Mouse (Mus musculus) heart, embryonic 15.5 days (tissue): ENCODE measurements around the gene Tomm40l. TPM values are rescaled to one million over a fixed set of nuclear protein-coding genes. Genes with fewer than 3 reads are reported as not detected.

Experiments
- ATAC-seq: fragments of 200-750 bp; cut with Nextera tagmentation; replicated peaks from 2 replicates; pipeline ENCODE4 v1.8.0; 2017; ENCODE audit warnings: low read depth, moderate TSS enrichment; ENCODE audit not compliant: insufficient number of reproducible peaks, insufficient read depth, low FRiP score
- H3K27ac ChIP-seq: fragments of 300-500 bp; sonication (generic); 2 replicates; pipeline ENCODE4 v1.5.1; 2015; ENCODE audit warnings: mild to moderate bottlenecking, inconsistent platforms
- H3K27me3 ChIP-seq: fragments of 300-500 bp; sonication (generic); 2 replicates; pipeline ENCODE4 v1.6.1; 2015; ENCODE audit warnings: inconsistent platforms
- H3K36me3 ChIP-seq: fragments of 300-500 bp; sonication (generic); 2 replicates; pipeline ENCODE4 v1.6.1; 2015; ENCODE audit warnings: mild to moderate bottlenecking, inconsistent platforms
- H3K4me1 ChIP-seq: fragments of 300-500 bp; sonication (generic); replicated peaks from 2 replicates; pipeline ENCODE4 v1.6.1; 2015; ENCODE audit warnings: inconsistent platforms
- H3K4me2 ChIP-seq: fragments of 300-500 bp; sonication (generic); 2 replicates; pipeline ENCODE4 v1.6.1; 2015; ENCODE audit warnings: inconsistent platforms, mild to moderate bottlenecking, moderate library complexity
- H3K4me3 ChIP-seq: fragments of 300-500 bp; sonication (generic); 2 replicates; pipeline ENCODE4 v1.5.1; 2015; ENCODE audit warnings: mild to moderate bottlenecking, inconsistent platforms
- H3K9ac ChIP-seq: fragments of 300-500 bp; sonication (generic); 2 replicates; pipeline ENCODE4 v1.6.1; 2015; ENCODE audit warnings: mild to moderate bottlenecking, inconsistent platforms
- H3K9me3 ChIP-seq: fragments of 300-500 bp; sonication (generic); replicated peaks from 2 replicates; pipeline ENCODE4 v1.6.1; 2016; ENCODE audit warnings: inconsistent platforms
- WGBS: fragments of 180-500 bp; shearing (Covaris S2); methylation state at CpG from one replicate; pipeline ENCODE4 v1.1.7; 2015; ENCODE audit warnings: mixed read lengths; 5-methylcytosine and 5-hydroxymethylcytosine counted together
- polyA plus RNA-seq: library from polyadenylated mRNA; unstranded; fragments of >200 nt; fragmentation: Nextera tagmentation; extraction: Ambion mirVana; gene quantifications from 2 replicates; pipeline ENCODE4 v1.2.1, GENCODE M21; 2015

Gene Tomm40l
- polyA plus RNA-seq, 1 experiment from 2014 or later = 55.6 TPM

- no peaks in the 10 kb centered on the region for H3K36me3 ChIP-seq
- peak overlapping the region; percentile 95 for H3K27ac ChIP-seq
- peak overlapping the region; percentile 44 for H3K9ac ChIP-seq
- H3K9me3 ChIP-seq = no peaks in the 10 kb centered on the region
- no peak overlapping the region for H3K4me3 ChIP-seq
- 9% methylated on average over 8 of the region's 8 CpGs for WGBS
- peaks cover 60% of the 10 kb centered on the region for H3K4me1 ChIP-seq
- peak overlapping the region; percentile 51 for H3K4me2 ChIP-seq
- no peaks in the 10 kb centered on the region; the same call in 1 of the 2 replicates for H3K27me3 ChIP-seq
- peak; percentile 71 for ATAC-seq
Observed at GRCm38 (mm10) chr1:171189046-171189445, 33.3 kb downstream of the Tomm40l start.

DNA sequence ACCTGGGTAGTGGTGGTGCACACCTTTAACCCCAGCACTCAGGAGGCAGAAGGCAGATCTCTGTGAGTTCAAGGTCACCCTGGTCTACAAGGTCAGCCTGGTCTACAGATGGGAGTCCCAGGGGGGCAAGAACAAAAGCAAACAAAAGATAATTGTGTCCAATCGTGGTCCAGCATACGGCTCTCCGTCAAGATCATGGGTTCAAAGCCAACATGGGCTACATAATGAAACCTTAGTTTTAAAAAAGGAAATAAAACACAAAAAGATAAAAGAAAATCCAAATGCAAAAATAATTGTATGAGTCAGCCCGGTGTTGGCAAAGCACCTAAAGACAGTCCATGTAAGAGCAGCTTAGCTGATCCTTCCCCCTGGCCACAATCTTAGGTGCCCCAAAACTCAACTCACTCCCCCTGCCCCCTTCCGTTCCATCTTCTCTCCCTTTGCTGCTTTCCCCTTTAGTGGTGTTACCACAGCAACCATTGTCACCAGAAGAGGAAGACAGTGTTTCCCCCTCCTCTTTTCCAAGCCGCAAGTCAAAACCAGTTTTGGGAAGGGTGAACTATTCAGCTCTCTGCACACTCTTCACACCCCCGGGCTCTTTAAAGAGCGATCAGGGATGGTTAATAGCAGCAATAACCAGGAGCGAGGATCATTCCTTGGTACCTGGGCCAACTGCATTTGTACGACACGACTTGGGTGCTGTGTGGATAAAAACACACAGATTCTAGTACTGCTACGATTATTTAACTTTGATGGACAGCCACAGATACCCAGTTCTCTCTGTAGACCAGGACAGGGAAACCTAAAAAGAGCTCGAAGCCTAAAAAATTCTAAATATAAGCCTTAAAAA is 34.2 kb downstream of the Tomm40l start:
- H3K4me2 ChIP-seq = no peak overlapping the region
- WGBS = 68% methylated on average over 13 of the region's 13 CpGs
- H3K36me3 ChIP-seq = no peaks in the 10 kb centered on the region
- H3K4me3 ChIP-seq = no peak overlapping the region
- no peaks in the 10 kb centered on the region; the same call in 1 of the 2 replicates for H3K27me3 ChIP-seq
- no peaks in the 10 kb centered on the region for H3K9me3 ChIP-seq
- no peak for ATAC-seq
- H3K4me1 ChIP-seq = peaks cover 57% of the 10 kb centered on the region
- peak overlapping the region; percentile 95 for H3K27ac ChIP-seq
- H3K9ac ChIP-seq = no peak overlapping the region

- Histone ChIP-seq H3K4me2 (no peak overlapping the region), H3K9ac (no peak overlapping the region), H3K9me3 (no peaks in the 10 kb centered on the region), H3K36me3 (no peaks in the 10 kb centered on the region), H3K4me3 (no peak overlapping the region), H3K4me1 (peaks cover 49% of the 10 kb centered on the region), H3K27ac (peak overlapping the region; percentile 66), H3K27me3 (no peaks in the 10 kb centered on the region)
- WGBS = 61% methylated on average over 8 of the region's 8 CpGs
- no peak for ATAC-seq
Observed at GRCm38 (mm10) chr1:171185655-171186054, 36.7 kb downstream of the Tomm40l start.

DNA sequence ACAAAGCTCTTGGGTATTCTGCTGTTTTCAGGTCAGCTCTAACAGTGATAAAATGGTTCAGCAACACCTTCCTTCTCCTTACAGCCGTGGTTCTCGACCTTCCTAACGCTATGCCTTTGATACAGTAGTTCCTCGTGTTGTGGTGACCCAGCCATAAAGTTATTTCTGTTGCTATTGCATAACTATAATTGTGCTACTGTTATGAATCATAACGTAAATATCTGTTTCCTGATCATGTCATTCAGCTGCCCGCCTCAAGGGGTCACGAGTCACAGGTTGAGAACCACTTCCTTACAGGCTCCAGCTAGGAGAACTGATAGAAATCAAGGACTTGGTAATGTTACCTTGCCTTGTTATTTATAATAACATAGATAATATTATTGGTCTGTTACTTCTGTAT is 38.0 kb downstream of the Tomm40l start:
- Histone ChIP-seq H3K27me3 (no peaks in the 10 kb centered on the region), H3K4me1 (peaks cover 51% of the 10 kb centered on the region), H3K9me3 (no peaks in the 10 kb centered on the region), H3K9ac (no peak overlapping the region), H3K4me2 (0 out of 2 replicates have a peak overlapping the region, but pooled peaks have one; percentile 24), H3K27ac (peak overlapping the region; percentile 82), H3K36me3 (no peaks in the 10 kb centered on the region), H3K4me3 (no peak overlapping the region)
- no peak for ATAC-seq
- WGBS = 54% methylated on average over 7 of the region's 7 CpGs

DNA sequence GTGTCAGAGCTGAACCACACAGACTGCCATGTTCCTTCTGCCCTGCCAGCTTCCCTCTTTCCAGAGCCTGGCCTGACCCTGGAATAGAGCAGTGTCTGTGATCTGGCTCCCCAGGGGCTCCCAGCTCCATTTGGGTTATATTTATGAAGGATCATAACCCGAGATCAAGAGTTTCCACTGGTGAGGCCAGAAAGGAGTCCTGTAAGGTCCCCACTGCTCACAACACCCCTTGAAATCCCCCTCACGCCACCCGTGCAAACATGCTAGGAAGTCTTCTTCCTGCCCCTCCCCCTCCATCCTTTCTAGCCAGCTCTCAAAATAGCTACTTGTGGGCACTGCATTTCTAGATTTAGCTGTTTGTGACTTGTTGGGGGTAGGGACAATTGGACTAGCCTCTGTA is 38.7 kb downstream of the Tomm40l start:
- H3K9me3 ChIP-seq = no peaks in the 10 kb centered on the region
- no peaks in the 10 kb centered on the region for H3K36me3 ChIP-seq
- H3K27me3 ChIP-seq = no peaks in the 10 kb centered on the region
- H3K4me1 ChIP-seq = peaks cover 44% of the 10 kb centered on the region
- peak overlapping the region; percentile 82 for H3K27ac ChIP-seq
- no peak overlapping the region for H3K9ac ChIP-seq
- H3K4me3 ChIP-seq = no peak overlapping the region
- ATAC-seq = peak; percentile 67
- H3K4me2 ChIP-seq = peak overlapping the region; percentile 24
- 35% methylated on average over 3 of the region's 3 CpGs for WGBS

- H3K27me3 ChIP-seq = no peaks in the 10 kb centered on the region
- peaks cover 38% of the 10 kb centered on the region for H3K4me1 ChIP-seq
- no peak overlapping the region for H3K4me2 ChIP-seq
- H3K9me3 ChIP-seq = no peaks in the 10 kb centered on the region
- no peak overlapping the region for H3K4me3 ChIP-seq
- 86% methylated on average over 3 of the region's 3 CpGs for WGBS
- no peaks in the 10 kb centered on the region for H3K36me3 ChIP-seq
- H3K9ac ChIP-seq = no peak overlapping the region
- H3K27ac ChIP-seq = peak overlapping the region; percentile 82; the same call in 1 of the 2 replicates
- ATAC-seq = no peak
Observed at GRCm38 (mm10) chr1:171183025-171183424, 39.3 kb downstream of the Tomm40l start.

DNA sequence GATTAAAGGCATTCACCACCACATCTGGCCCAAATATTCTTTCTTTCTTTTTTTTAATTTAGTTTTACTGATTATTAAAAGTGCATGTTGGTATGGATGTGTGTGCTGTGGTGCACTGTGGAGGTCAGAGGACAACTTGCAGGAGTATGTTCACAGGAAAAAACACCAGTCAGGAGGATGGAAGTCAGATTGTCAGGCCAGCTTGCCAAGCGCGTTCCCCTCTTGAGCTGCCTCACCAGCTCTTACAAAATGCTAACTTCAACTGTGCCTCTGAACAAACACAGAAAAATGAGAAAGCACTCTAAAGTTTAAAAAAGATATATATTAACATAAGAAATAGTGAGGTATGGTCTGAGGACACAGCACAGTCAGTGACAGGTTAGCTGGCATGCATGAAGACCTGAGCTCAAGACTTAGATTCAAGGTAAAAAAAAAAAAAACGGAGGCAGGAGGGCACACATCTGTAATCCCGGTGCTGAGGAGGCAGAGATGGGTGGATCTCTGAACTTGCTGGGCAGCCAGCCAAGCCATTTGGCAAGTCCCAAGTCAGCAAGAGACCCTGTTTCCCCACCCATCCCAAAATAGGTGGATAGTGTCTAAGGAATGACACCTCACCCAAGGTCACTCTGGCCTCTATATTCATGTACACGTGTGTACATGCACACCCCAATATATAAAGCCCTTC is 42.7 kb downstream of the Tomm40l start:
- 0 out of 2 replicates have a peak overlapping the region, but pooled peaks have one; percentile 26 for H3K27ac ChIP-seq
- no peak overlapping the region for H3K4me3 ChIP-seq
- 56% methylated on average over 5 of the region's 5 CpGs for WGBS
- peaks cover 19% of the 10 kb centered on the region for H3K4me1 ChIP-seq
- H3K9ac ChIP-seq = no peak overlapping the region
- H3K9me3 ChIP-seq = no peaks in the 10 kb centered on the region
- no peaks in the 10 kb centered on the region for H3K27me3 ChIP-seq
- 0 out of 2 replicates have a peak, but pooled peaks have one; percentile 45 for ATAC-seq
- H3K4me2 ChIP-seq = no peak overlapping the region
- H3K36me3 ChIP-seq = no peaks in the 10 kb centered on the region

- no peak for ATAC-seq
- H3K36me3 ChIP-seq = no peaks in the 10 kb centered on the region
- 90% methylated on average over 8 of the region's 8 CpGs for WGBS
- H3K4me3 ChIP-seq = no peak overlapping the region
- no peaks in the 10 kb centered on the region for H3K27me3 ChIP-seq
- H3K9ac ChIP-seq = no peak overlapping the region
- H3K4me2 ChIP-seq = no peak overlapping the region
- no peak overlapping the region for H3K27ac ChIP-seq
- peaks cover 11% of the 10 kb centered on the region for H3K4me1 ChIP-seq
- no peaks in the 10 kb centered on the region for H3K9me3 ChIP-seq
Observed at GRCm38 (mm10) chr1:171172779-171173178, 49.5 kb downstream of the Tomm40l start.

DNA sequence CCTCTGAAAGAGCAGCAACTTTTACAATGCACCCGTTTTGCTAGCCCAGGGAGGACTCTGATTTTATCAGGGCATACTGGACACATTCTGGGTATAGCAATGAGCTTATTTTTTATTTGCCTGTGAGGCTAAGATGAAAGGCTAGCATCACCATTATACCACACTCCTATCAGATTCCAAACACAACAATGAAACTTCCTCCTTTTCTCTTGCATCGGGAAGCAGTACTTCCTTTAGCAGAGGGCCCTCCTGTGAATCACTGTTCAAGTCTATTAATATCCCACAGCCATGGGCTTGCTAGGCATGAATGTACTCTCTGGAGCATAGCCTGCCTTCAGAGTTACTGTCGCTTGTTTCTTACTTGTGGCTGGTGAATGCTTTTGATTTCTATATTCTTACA is 51.2 kb downstream of the Tomm40l start:
- Histone ChIP-seq H3K36me3 (no peaks in the 10 kb centered on the region), H3K4me3 (no peak overlapping the region), H3K9ac (no peak overlapping the region), H3K4me2 (no peak overlapping the region), H3K4me1 (peaks cover 11% of the 10 kb centered on the region), H3K27ac (peak overlapping the region; percentile 77), H3K9me3 (no peaks in the 10 kb centered on the region), H3K27me3 (no peaks in the 10 kb centered on the region)
- ATAC-seq = peak; percentile 62
- 21% methylated on average over 3 of the region's 3 CpGs for WGBS

- 40% methylated on average over 3 of the region's 3 CpGs for WGBS
Observed at GRCm38 (mm10) chr1:171169913-171170312, 52.4 kb downstream of the Tomm40l start.

DNA sequence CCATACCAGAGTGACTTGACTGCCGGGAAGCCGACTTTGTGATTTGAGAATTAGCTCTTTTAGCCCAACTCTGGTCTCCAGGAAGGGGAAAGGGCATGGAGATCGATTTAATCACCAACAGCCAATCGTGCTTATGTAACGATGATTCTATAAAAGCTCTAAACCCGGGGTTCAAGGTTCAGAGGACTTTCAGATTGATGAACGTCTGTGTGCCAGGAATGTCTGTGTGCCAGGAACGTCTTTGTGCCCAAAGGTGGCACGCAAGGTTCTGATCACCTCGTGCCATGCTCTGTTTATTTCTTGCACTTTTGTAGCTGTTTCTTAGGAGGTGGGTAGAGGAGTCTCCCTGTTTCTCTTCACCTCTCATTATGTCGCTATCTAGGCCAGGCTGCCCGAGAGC is 53.4 kb downstream of the Tomm40l start:
- Histone ChIP-seq H3K4me3 (no peak overlapping the region), H3K4me1 (peaks cover 11% of the 10 kb centered on the region), H3K4me2 (no peak overlapping the region), H3K9ac (no peak overlapping the region), H3K27ac (no peak overlapping the region), H3K36me3 (no peaks in the 10 kb centered on the region), H3K9me3 (no peaks in the 10 kb centered on the region), H3K27me3 (no peaks in the 10 kb centered on the region)
- WGBS = 79% methylated on average over 12 of the region's 12 CpGs
- no peak for ATAC-seq

More at GRCm38 (mm10) chr1:171169913-171170312, 52.4 kb downstream of the Tomm40l start:
- H3K27ac ChIP-seq = no peak overlapping the region
- H3K36me3 ChIP-seq = no peaks in the 10 kb centered on the region
- no peak overlapping the region for H3K9ac ChIP-seq
- no peak for ATAC-seq
- H3K4me2 ChIP-seq = no peak overlapping the region
- H3K4me3 ChIP-seq = no peak overlapping the region
- peaks cover 11% of the 10 kb centered on the region for H3K4me1 ChIP-seq
- H3K9me3 ChIP-seq = no peaks in the 10 kb centered on the region
- H3K27me3 ChIP-seq = no peaks in the 10 kb centered on the region
